Mouse (Mus musculus) layer of hippocampus, adult 11-12 months (tissue): ENCODE measurements around the gene Ppfia4.

Experiments used
- DNase-seq: peaks from one replicate; pipeline ENCODE4 v3.0.0; 2022; ENCODE audit warnings: low spot score

The Ppfia4 gene

GRCm38 (mm10) chr1:134339162-134339561 lies 6.4 kb upstream of the Ppfia4 start:
- DNase-seq, result no peak

- DNase-seq, result no peak
Observed at GRCm38 (mm10) chr1:134336958-134337710, 4.4 kb upstream of the Ppfia4 start.

GRCm38 (mm10) chr1:134335924-134336810 lies 3.4 kb upstream of the Ppfia4 start:
- DNase-seq, result no peak

- peak; percentile 70 for DNase-seq
Observed at GRCm38 (mm10) chr1:134335211-134335923, 2.6 kb upstream of the Ppfia4 start.

GRCm38 (mm10) chr1:134334111-134334827 lies 1.5 kb upstream of the Ppfia4 start:
- DNase-seq, result no peak

GRCm38 (mm10) chr1:134333371-134334110 lies 813 bp upstream of the Ppfia4 start:
- DNase-seq, result no peak

- DNase-seq, result peak; percentile 89
Observed at GRCm38 (mm10) chr1:134331879-134332635, 671 bp downstream of the Ppfia4 start.

GRCm38 (mm10) chr1:134326841-134327346 lies 5.8 kb downstream of the Ppfia4 start:
- no peak for DNase-seq

GRCm38 (mm10) chr1:134322591-134322990 lies 10.1 kb downstream of the Ppfia4 start:
- peak; percentile 76 for DNase-seq

GRCm38 (mm10) chr1:134320691-134321301 lies 11.9 kb downstream of the Ppfia4 start:
- DNase-seq, result no peak

- DNase-seq, result no peak
Observed at GRCm38 (mm10) chr1:134318261-134318660, 14.5 kb downstream of the Ppfia4 start.

- no peak for DNase-seq
Observed at GRCm38 (mm10) chr1:134316361-134316760, 16.4 kb downstream of the Ppfia4 start.

- no peak for DNase-seq
Observed at GRCm38 (mm10) chr1:134315181-134315580, 17.5 kb downstream of the Ppfia4 start.

GRCm38 (mm10) chr1:134311760-134312159 lies 21.0 kb downstream of the Ppfia4 start:
- DNase-seq, result peak; percentile 57

- DNase-seq, result no peak
Observed at GRCm38 (mm10) chr1:134310729-134311128, 22.0 kb downstream of the Ppfia4 start.

GRCm38 (mm10) chr1:134310291-134310690 lies 22.4 kb downstream of the Ppfia4 start:
- no peak for DNase-seq

- DNase-seq, result no peak
Observed at GRCm38 (mm10) chr1:134307409-134307808, 25.3 kb downstream of the Ppfia4 start.

- DNase-seq, result no peak
Observed at GRCm38 (mm10) chr1:134304940-134305339, 27.8 kb downstream of the Ppfia4 start.

GRCm38 (mm10) chr1:134302568-134303238 lies 30.0 kb downstream of the Ppfia4 start:
- DNase-seq, result peak; percentile 63
